Mouse (Mus musculus): ENCODE measurements around the gene Olfr131.
"Not testable (repeated sequence)": the region's sequence is repeated elsewhere in the genome, so short reads cannot be mapped to it uniquely, and the experiment has no call there.

Olfr131 gene

GRCm38 (mm10) chr17:38088593-38088992 lies at the start of gene Olfr131:
Olfr131 (minus strand) TSS chr17:38088693.
- no peak for ATAC-seq (ENCODE audit: insufficient number of reproducible peaks, low FRiP score, low TSS enrichment)

- no peak for ATAC-seq (ENCODE audit: insufficient number of reproducible peaks, low FRiP score, low TSS enrichment)
Measured at GRCm38 (mm10) chr17:38134426-38134825, 45.9 kb upstream of the Olfr131 start, which contains the start of gene Olfr132. Olfr132 (minus strand) TSS chr17:38134526.

GRCm38 (mm10) chr17:38125371-38125770 lies 36.9 kb upstream of the Olfr131 start:
- ATAC-seq (ENCODE audit: insufficient number of reproducible peaks, low FRiP score, low TSS enrichment) = not testable (repeated sequence)

- ATAC-seq (ENCODE audit: insufficient number of reproducible peaks, low FRiP score, low TSS enrichment) = not testable (repeated sequence)
Measured at GRCm38 (mm10) chr17:38124199-38124598, 35.7 kb upstream of the Olfr131 start.

GRCm38 (mm10) chr17:38082364-38082763 lies 6.1 kb downstream of the Olfr131 start:
- ATAC-seq (ENCODE audit: insufficient number of reproducible peaks, low FRiP score, low TSS enrichment) = no peak

- ATAC-seq (ENCODE audit: insufficient number of reproducible peaks, low FRiP score, low TSS enrichment) = no peak
Measured at GRCm38 (mm10) chr17:38063621-38064020, 24.9 kb downstream of the Olfr131 start, which contains the start of gene Olfr130. Olfr130 (plus strand) TSS chr17:38063921.

GRCm38 (mm10) chr17:38059979-38060378 lies 28.5 kb downstream of the Olfr131 start, which contains the start of gene Olfr129:
Olfr129 (minus strand) TSS chr17:38060079.
- no peak for ATAC-seq (ENCODE audit: insufficient number of reproducible peaks, low FRiP score, low TSS enrichment)
